Mouse (Mus musculus): ENCODE measurements around the gene Il1a. TPM values are rescaled to one million over a fixed set of nuclear protein-coding genes. Genes with fewer than 3 reads are reported as not detected.
A peak's percentile ranks its signal among the peaks of the same experiment; 100 is the strongest.

Il1a gene
- polyA plus RNA-seq, 1 experiment from 2014 or later: 0.08 TPM

- no peak for ATAC-seq (replicated peaks; ENCODE audit: insufficient number of reproducible peaks, insufficient read depth, low FRiP score, low read depth)
- H3K27ac ChIP-seq: no peak overlapping the region
- WGBS: 66% methylated on average over 4 of the region's 4 CpGs
- no peaks in the 10 kb centered on the region for H3K9me3 ChIP-seq (replicated peaks)
- no peaks in the 10 kb centered on the region for H3K27me3 ChIP-seq
- H3K36me3 ChIP-seq: no peaks in the 10 kb centered on the region
- no peak overlapping the region for H3K9ac ChIP-seq
- no peak overlapping the region for H3K4me2 ChIP-seq
- H3K4me1 ChIP-seq (replicated peaks): no peaks in the 10 kb centered on the region
- no peak overlapping the region for H3K4me3 ChIP-seq
These were observed 3.8 kb downstream of the Il1a start for GRCm38 (mm10) chr2:129306020-129306419.

- Histone ChIP-seq H3K36me3 (no peaks in the 10 kb centered on the region), H3K4me2 (peak overlapping the region; percentile 82), H3K9me3 (replicated peaks) (no peaks in the 10 kb centered on the region), H3K27ac (peak overlapping the region; percentile 95), H3K4me1 (replicated peaks) (peaks cover 21% of the 10 kb centered on the region), H3K9ac (peak overlapping the region; percentile 70), H3K4me3 (peak overlapping the region; percentile 88), H3K27me3 (no peaks in the 10 kb centered on the region)
- 2% methylated on average over 10 of the region's 10 CpGs for WGBS
- peak; percentile 42 for ATAC-seq (replicated peaks; ENCODE audit: insufficient number of reproducible peaks, insufficient read depth, low FRiP score, low read depth)
These were observed 12.2 kb downstream of the Il1a start for GRCm38 (mm10) chr2:129297589-129297982.

GRCm38 (mm10) chr2:129296671-129297588, 12.8 kb downstream of the Il1a start, which contains the start of gene Ckap2l:
Ckap2l (minus strand) TSS chr2:129297212.
- Histone ChIP-seq H3K9me3 (replicated peaks) (no peaks in the 10 kb centered on the region), H3K27ac (peak within 1 kb of the TSS; percentile 95), H3K4me2 (peak within 1 kb of the TSS; percentile 82), H3K4me1 (replicated peaks) (peaks cover 21% of the 10 kb centered on the region), H3K9ac (peak within 1 kb of the TSS; percentile 78), H3K36me3 (no peaks in the 10 kb centered on the region), H3K4me3 (peak within 1 kb of the TSS; percentile 88), H3K27me3 (no peaks in the 10 kb centered on the region)
- ATAC-seq (replicated peaks; ENCODE audit: insufficient number of reproducible peaks, insufficient read depth, low FRiP score, low read depth): peak; percentile 100
- WGBS: under 1% methylated on average over 50 of the region's 50 CpGs

GRCm38 (mm10) chr2:129296086-129296485, 13.7 kb downstream of the Il1a start:
- no peak for ATAC-seq (replicated peaks; ENCODE audit: insufficient number of reproducible peaks, insufficient read depth, low FRiP score, low read depth)
- Histone ChIP-seq H3K4me3 (peak overlapping the region; percentile 88), H3K4me2 (peak overlapping the region; percentile 70), H3K9ac (peak overlapping the region; percentile 78), H3K4me1 (replicated peaks) (peaks cover 21% of the 10 kb centered on the region), H3K27ac (no peak overlapping the region), H3K9me3 (replicated peaks) (no peaks in the 10 kb centered on the region), H3K36me3 (peaks cover 3% of the 10 kb centered on the region; the same call in 1 of the 2 replicates), H3K27me3 (no peaks in the 10 kb centered on the region)
- 56% methylated on average over 5 of the region's 5 CpGs for WGBS

- Histone ChIP-seq H3K36me3 (peaks cover 6% of the 10 kb centered on the region; the same call in 1 of the 2 replicates), H3K27ac (no peak overlapping the region), H3K4me2 (no peak overlapping the region; the same call in 1 of the 2 replicates), H3K27me3 (no peaks in the 10 kb centered on the region), H3K4me1 (replicated peaks) (peaks cover 21% of the 10 kb centered on the region), H3K9me3 (replicated peaks) (no peaks in the 10 kb centered on the region), H3K4me3 (no peak overlapping the region), H3K9ac (no peak overlapping the region)
- no peak for ATAC-seq (replicated peaks; ENCODE audit: insufficient number of reproducible peaks, insufficient read depth, low FRiP score, low read depth)
- 80% methylated on average over 5 of the region's 5 CpGs for WGBS
These were observed 14.7 kb downstream of the Il1a start for GRCm38 (mm10) chr2:129295075-129295474.

GRCm38 (mm10) chr2:129273823-129274222, 35.9 kb downstream of the Il1a start:
- H3K4me3 ChIP-seq: no peak overlapping the region
- H3K4me1 ChIP-seq (replicated peaks): no peaks in the 10 kb centered on the region
- H3K36me3 ChIP-seq: peaks cover 70% of the 10 kb centered on the region
- no peaks in the 10 kb centered on the region for H3K9me3 ChIP-seq (replicated peaks)
- no peak overlapping the region for H3K4me2 ChIP-seq
- no peak overlapping the region for H3K9ac ChIP-seq
- H3K27me3 ChIP-seq: no peaks in the 10 kb centered on the region
- H3K27ac ChIP-seq: no peak overlapping the region
- no peak for ATAC-seq (replicated peaks; ENCODE audit: insufficient number of reproducible peaks, insufficient read depth, low FRiP score, low read depth)
- 95% methylated on average over 5 of the region's 5 CpGs for WGBS

- H3K27ac ChIP-seq: no peak overlapping the region
- 87% methylated on average over 9 of the region's 9 CpGs for WGBS
- H3K4me3 ChIP-seq: no peak overlapping the region
- no peak overlapping the region for H3K4me2 ChIP-seq
- no peaks in the 10 kb centered on the region for H3K27me3 ChIP-seq
- no peak overlapping the region for H3K9ac ChIP-seq
- H3K36me3 ChIP-seq: peaks cover 76% of the 10 kb centered on the region
- no peak for ATAC-seq (replicated peaks; ENCODE audit: insufficient number of reproducible peaks, insufficient read depth, low FRiP score, low read depth)
- no peaks in the 10 kb centered on the region for H3K4me1 ChIP-seq (replicated peaks)
- no peaks in the 10 kb centered on the region for H3K9me3 ChIP-seq (replicated peaks)
These were observed 39.2 kb downstream of the Il1a start for GRCm38 (mm10) chr2:129270621-129271020.

- Histone ChIP-seq H3K9me3 (replicated peaks) (no peaks in the 10 kb centered on the region), H3K27ac (no peak overlapping the region), H3K4me2 (no peak overlapping the region), H3K4me3 (no peak overlapping the region), H3K4me1 (replicated peaks) (no peaks in the 10 kb centered on the region), H3K9ac (no peak overlapping the region), H3K27me3 (no peaks in the 10 kb centered on the region), H3K36me3 (peaks cover 71% of the 10 kb centered on the region)
- 72% methylated on average over 5 of the region's 5 CpGs for WGBS
- ATAC-seq (replicated peaks; ENCODE audit: insufficient number of reproducible peaks, insufficient read depth, low FRiP score, low read depth): no peak
These were observed 39.8 kb downstream of the Il1a start for GRCm38 (mm10) chr2:129269986-129270385.

- H3K4me2 ChIP-seq: no peak overlapping the region
- H3K9me3 ChIP-seq (replicated peaks): no peaks in the 10 kb centered on the region
- H3K27me3 ChIP-seq: no peaks in the 10 kb centered on the region
- peaks cover 64% of the 10 kb centered on the region for H3K36me3 ChIP-seq
- no peaks in the 10 kb centered on the region for H3K4me1 ChIP-seq (replicated peaks)
- no peak overlapping the region for H3K4me3 ChIP-seq
- 87% methylated on average over 12 of the region's 12 CpGs for WGBS
- no peak for ATAC-seq (replicated peaks; ENCODE audit: insufficient number of reproducible peaks, insufficient read depth, low FRiP score, low read depth)
- H3K27ac ChIP-seq: no peak overlapping the region
- no peak overlapping the region for H3K9ac ChIP-seq
These were observed 40.6 kb downstream of the Il1a start for GRCm38 (mm10) chr2:129269161-129269643.

GRCm38 (mm10) chr2:129267738-129268137, 42.0 kb downstream of the Il1a start:
- Histone ChIP-seq H3K4me1 (replicated peaks) (no peaks in the 10 kb centered on the region), H3K36me3 (peaks cover 52% of the 10 kb centered on the region), H3K4me2 (no peak overlapping the region), H3K9ac (no peak overlapping the region), H3K9me3 (replicated peaks) (no peaks in the 10 kb centered on the region), H3K4me3 (no peak overlapping the region), H3K27me3 (no peaks in the 10 kb centered on the region), H3K27ac (no peak overlapping the region)
- WGBS: 91% methylated on average over 5 of the region's 5 CpGs
- no peak for ATAC-seq (replicated peaks; ENCODE audit: insufficient number of reproducible peaks, insufficient read depth, low FRiP score, low read depth)

GRCm38 (mm10) chr2:129265316-129265715, 44.5 kb downstream of the Il1a start:
- H3K4me1 ChIP-seq (replicated peaks): no peaks in the 10 kb centered on the region
- no peak overlapping the region for H3K4me3 ChIP-seq
- no peak overlapping the region for H3K4me2 ChIP-seq
- no peaks in the 10 kb centered on the region for H3K9me3 ChIP-seq (replicated peaks)
- ATAC-seq (replicated peaks; ENCODE audit: insufficient number of reproducible peaks, insufficient read depth, low FRiP score, low read depth): no peak
- H3K27ac ChIP-seq: no peak overlapping the region
- no peaks in the 10 kb centered on the region for H3K27me3 ChIP-seq
- H3K36me3 ChIP-seq: peaks cover 37% of the 10 kb centered on the region
- 90% methylated on average over 7 of the region's 7 CpGs for WGBS
- no peak overlapping the region for H3K9ac ChIP-seq

Data from heart, embryonic 15.5 days (tissue).